Mouse (Mus musculus): Measurements from ENCODE around the gene Shq1.

- TF ChIP-seq POLR2A (IDR thresholded peaks at IDR 0.05; ENCODE audit: low read depth, low read length) (no peak), CTCF (IDR thresholded peaks at IDR 0.05; ENCODE audit: borderline replicate concordance, insufficient read depth, low read length) (no peak)
These were observed 5.5 kb upstream of the Shq1 start for GRCm38 (mm10) chr6:100676461-100676860.
